Mouse (Mus musculus) Patski (cell line): ENCODE results near the gene Tbc1d22b. TPM values are rescaled to one million over a fixed set of nuclear protein-coding genes. Genes with fewer than 3 reads are reported as not detected.
"Not testable (repeated sequence)": the region's sequence is repeated elsewhere in the genome, so short reads cannot be mapped to it uniquely, and the experiment has no call there.

Experiments used
- ATAC-seq: fragments of 100-300 bp; one replicate; pipeline ENCODE4 v1.8.0; 2021
- CTCF ChIA-PET: fragments of 350-600 bp; sonication (Branson Sonifier 250); formaldehyde crosslinking; loops from one replicate; lab custom pipeline; 2022; ENCODE audit warnings: inconsistent platforms; lab: Charles Lee
- POLR2A ChIA-PET: fragments of 350-600 bp; sonication (Branson Sonifier 250); formaldehyde crosslinking; loops from one replicate; lab custom pipeline; 2022; ENCODE audit warnings: antibody characterized with exemption, inconsistent platforms; lab: Charles Lee
- DNase-seq: peaks from one replicate; pipeline ENCODE4 v3.0.0-alpha.2; 2011; ENCODE audit warnings: low read depth, low spot score
- H3K27me3 ChIP-seq: fragments of 371-371 bp; one replicate; pipeline ENCODE4 v1.5.1; 2021
- CTCF ChIP-seq: fragments of 100-300 bp; IDR thresholded peaks from one replicate; pipeline ENCODE4 v1.5.1; 2021
- in situ Hi-C: fragments of 300-500 bp; cut with MboI; formaldehyde crosslinking; loops from 3 replicates; pipeline ENCODE4 v1.11.1; 2018; ENCODE audit warnings: low pct_unique_long_range_greater_than_20kb, mixed read lengths
- polyA plus RNA-seq: library from polyadenylated mRNA; unstranded; gene quantifications from one replicate; pipeline ENCODE4 v1.2.3, GENCODE M21; 2021

Gene Tbc1d22b
- polyA plus RNA-seq, 1 experiment from 2014 or later, result 21.9 TPM

- no peaks in the 10 kb centered on the region for H3K27me3 ChIP-seq
- peak; percentile 46 for TF ChIP-seq CTCF
- in situ Hi-C loops, result loop anchor here (10.0 kb wide), 1 partner anchor 248 kb away; the partner anchor contains the start of genes BC004004 and Ppil1
- ATAC-seq, result no peak
- ChIA-PET CTCF (interaction anchor here (0.9 to 3.1 kb wide), 7 partner anchors 9 to 142 kb away, joined by 3 to 21 read pairs (median 3); no protein-coding TSS in a partner anchor), POLR2A (interaction anchor here (1.0 kb wide), 1 partner anchor 142 kb away, joined by 4 read pairs; no protein-coding TSS in a partner anchor)
- no peak for DNase-seq
Measured at GRCm38 (mm10) chr17:29513044-29513730, 36.4 kb upstream of the Tbc1d22b start.

GRCm38 (mm10) chr17:29514435-29514834, 35.1 kb upstream of the Tbc1d22b start:
- POLR2A ChIA-PET, result interaction anchor here (0.6 to 1.0 kb wide), 2 partner anchors 9 to 143 kb away, joined by 3 to 4 read pairs; no protein-coding TSS in a partner anchor
- peak; percentile 94 for TF ChIP-seq CTCF
- DNase-seq (no peak), ATAC-seq (no peak)
- no peaks in the 10 kb centered on the region for H3K27me3 ChIP-seq
- CTCF ChIA-PET, result interaction anchor here (1.1 to 3.1 kb wide), 4 partner anchors 118 to 143 kb away, joined by 4 to 21 read pairs (median 6); no protein-coding TSS in a partner anchor
- in situ Hi-C loops, result loop anchor here (10.0 kb wide), 1 partner anchor 250 kb away; the partner anchor contains the start of genes BC004004 and Ppil1

- in situ Hi-C loops, result loop anchor here (10.0 kb wide), 1 partner anchor 254 kb away; the partner anchor contains the start of genes BC004004 and Ppil1
- CTCF ChIA-PET, result interaction anchor here (1.3 kb wide), 1 partner anchor 147 kb away, joined by 4 read pairs; no protein-coding TSS in a partner anchor
- DNase-seq, POLR2A ChIA-PET, ATAC-seq, H3K27me3 ChIP-seq: not testable (repeated sequence)
Measured at GRCm38 (mm10) chr17:29518665-29519064, 30.9 kb upstream of the Tbc1d22b start.

- no peak for TF ChIP-seq CTCF
- in situ Hi-C loops, result loop anchor here (10.0 kb wide), 1 partner anchor 255 kb away; the partner anchor contains the start of genes BC004004 and Ppil1
- DNase-seq, result no peak
- no peaks in the 10 kb centered on the region for H3K27me3 ChIP-seq
- ChIA-PET POLR2A (no interaction called here), CTCF (interaction anchor here (1.3 kb wide), 1 partner anchor 148 kb away, joined by 4 read pairs; no protein-coding TSS in a partner anchor)
- no peak for ATAC-seq
Measured at GRCm38 (mm10) chr17:29519731-29520130, 29.9 kb upstream of the Tbc1d22b start.

GRCm38 (mm10) chr17:29525613-29526012, 24.0 kb upstream of the Tbc1d22b start:
- DNase-seq (no peak), ATAC-seq (no peak)
- in situ Hi-C loops, result no loop called here
- ChIA-PET CTCF (interaction anchor here (1.2 kb wide), 1 partner anchor 141 kb away, joined by 4 read pairs; no protein-coding TSS in a partner anchor), POLR2A (no interaction called here)
- peak; percentile 27 for TF ChIP-seq CTCF
- no peaks in the 10 kb centered on the region for H3K27me3 ChIP-seq

GRCm38 (mm10) chr17:29528568-29529187, 20.9 kb upstream of the Tbc1d22b start:
- POLR2A ChIA-PET, result no interaction called here
- ATAC-seq (no peak), DNase-seq (no peak)
- in situ Hi-C loops, result no loop called here
- CTCF ChIA-PET, result interaction anchor here (0.7 to 1.1 kb wide), 2 partner anchors 9 to 23 kb away, joined by 3 to 6 read pairs; partner anchors contain the start of gene Tmem217
- no peaks in the 10 kb centered on the region for H3K27me3 ChIP-seq
- peak; percentile 57 for TF ChIP-seq CTCF

- TF ChIP-seq CTCF, result no peak
- in situ Hi-C loops, result no loop called here
- H3K27me3 ChIP-seq, result no peaks in the 10 kb centered on the region
- ChIA-PET CTCF (interaction anchor here (1.1 kb wide), 1 partner anchor 13 kb away, joined by 3 read pairs; no protein-coding TSS in a partner anchor), POLR2A (no interaction called here)
- ATAC-seq, result no peak
- no peak for DNase-seq
Measured at GRCm38 (mm10) chr17:29530508-29530907, 19.1 kb upstream of the Tbc1d22b start.

DNA sequence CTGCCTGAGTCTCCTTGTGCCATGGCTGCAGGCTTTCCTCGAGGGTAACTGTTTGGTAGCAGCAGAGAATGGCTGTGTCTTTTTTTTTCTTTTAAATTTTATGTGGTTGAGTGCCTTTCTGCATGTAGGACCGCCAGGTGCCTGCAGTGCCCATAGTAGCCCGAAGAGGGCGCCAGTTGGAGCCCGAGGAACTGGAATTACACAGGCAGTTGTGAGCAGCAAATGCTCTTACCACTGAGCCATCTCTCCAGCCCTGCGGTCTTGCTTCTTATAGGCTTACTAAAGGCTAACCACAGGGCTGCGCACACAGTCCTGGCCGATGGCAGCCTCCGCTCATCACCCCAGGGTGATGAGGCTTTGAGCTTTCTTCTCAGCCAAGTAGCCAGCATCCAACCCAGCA, 18.3 kb upstream of the Tbc1d22b start:
- ATAC-seq, result no peak
- TF ChIP-seq CTCF, result peak; percentile 24
- in situ Hi-C loops, result no loop called here
- H3K27me3 ChIP-seq, result no peaks in the 10 kb centered on the region
- no peak for DNase-seq
- ChIA-PET CTCF (no interaction called here), POLR2A (no interaction called here)

DNA sequence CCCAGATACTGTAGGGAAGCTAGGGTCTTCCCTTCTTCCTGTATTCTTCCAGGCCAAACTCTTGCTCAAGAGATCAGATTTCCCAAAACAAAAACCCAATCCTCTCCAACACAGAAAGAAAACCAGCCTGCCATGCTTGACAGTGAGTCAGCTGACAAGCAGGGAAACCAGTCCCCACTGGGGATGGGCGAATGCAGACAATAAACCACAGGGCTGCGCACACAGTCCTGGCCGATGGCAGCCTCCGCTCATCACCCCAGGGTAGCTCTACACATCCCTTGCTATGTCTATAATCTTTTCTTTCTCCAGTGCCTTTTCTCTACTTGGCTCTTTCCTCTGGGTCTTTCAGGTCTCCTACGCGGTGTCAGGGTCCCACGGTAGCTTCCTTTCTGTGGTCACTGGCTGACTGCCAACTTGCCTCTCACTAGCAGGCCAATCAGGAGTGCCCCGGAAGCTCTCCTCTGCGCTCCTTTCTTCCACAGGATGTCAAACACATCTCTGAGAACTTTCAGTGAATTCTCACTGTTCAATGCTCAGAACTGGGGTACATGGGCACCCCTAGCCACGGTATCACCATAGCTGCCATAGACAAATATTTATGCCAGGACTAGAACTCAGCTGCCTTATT, 17.7 kb upstream of the Tbc1d22b start:
- ATAC-seq (no peak), DNase-seq (no peak)
- ChIA-PET POLR2A (no interaction called here), CTCF (no interaction called here)
- H3K27me3 ChIP-seq, result no peaks in the 10 kb centered on the region
- TF ChIP-seq CTCF, result no peak
- in situ Hi-C loops, result no loop called here

DNA sequence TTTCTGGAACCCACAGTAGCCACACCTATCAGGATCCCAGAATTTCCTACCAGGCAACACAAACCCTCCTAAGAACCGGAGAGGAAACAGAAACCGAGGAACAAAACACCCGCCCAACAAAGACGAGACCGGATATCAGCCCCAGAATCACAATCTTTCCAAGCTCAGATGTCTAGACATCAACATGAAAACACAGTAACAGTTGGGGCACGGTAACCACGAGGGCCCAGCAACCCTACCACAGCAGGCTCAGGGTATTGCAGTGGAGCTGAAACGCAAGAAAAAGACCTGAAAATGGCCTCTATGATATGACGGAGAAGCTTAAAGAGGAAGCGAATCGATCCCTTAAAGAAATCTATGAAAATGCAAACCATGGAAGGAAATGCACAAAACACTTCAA, 15.7 kb upstream of the Tbc1d22b start:
- no peak for ATAC-seq
- no peak for TF ChIP-seq CTCF
- ChIA-PET POLR2A (no interaction called here), CTCF (no interaction called here)
- in situ Hi-C loops, result no loop called here
- no peak for DNase-seq
- H3K27me3 ChIP-seq, result no peaks in the 10 kb centered on the region
